Mouse (Mus musculus) urinary bladder, postnatal 25 days (tissue): Measurements from ENCODE around the gene Cntnap5c.

Experiments used
- DNase-seq: peaks from one replicate; pipeline ENCODE4 v3.0.0; 2022; ENCODE audit warnings: low spot score

The Cntnap5c gene

DNA sequence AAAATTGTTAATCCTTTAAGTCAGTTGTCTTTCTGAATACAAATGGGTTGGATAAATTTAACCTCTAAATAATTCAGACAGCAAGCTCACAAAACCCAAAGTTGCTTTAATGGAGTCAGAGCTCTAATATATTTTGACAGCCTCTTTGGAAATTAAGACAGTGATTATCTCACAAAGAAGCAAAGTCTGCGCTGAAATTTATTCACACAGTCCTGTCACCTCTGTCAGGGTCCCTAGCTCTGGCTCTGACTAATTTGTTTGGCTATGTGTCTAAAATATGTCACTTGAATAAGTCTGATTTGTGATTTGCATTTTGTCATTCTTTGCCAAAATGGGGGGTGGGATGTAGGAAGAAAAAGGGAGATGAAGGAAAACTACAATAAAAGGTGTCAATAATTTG, 234.0 kb downstream of the Cntnap5c start:
- DNase-seq: no peak

DNA sequence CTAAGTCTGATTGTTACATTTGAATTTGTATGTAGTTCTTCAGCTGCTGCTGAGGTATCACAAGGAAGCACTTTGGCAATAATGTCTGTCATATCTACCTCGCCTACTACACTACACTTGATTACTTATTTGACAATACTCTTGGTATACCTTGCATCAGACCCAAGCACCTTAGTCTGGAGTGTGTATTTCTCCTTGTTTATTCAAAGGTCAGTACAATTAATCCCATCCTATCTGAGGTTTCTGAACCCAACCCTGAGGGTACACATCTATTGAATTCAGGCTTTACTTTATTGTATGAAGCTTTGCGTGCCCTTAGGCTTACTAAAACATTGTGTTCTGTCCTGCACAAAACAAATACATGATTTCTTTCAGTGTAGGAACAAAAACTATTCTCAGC, 235.1 kb downstream of the Cntnap5c start:
- DNase-seq: no peak

DNA sequence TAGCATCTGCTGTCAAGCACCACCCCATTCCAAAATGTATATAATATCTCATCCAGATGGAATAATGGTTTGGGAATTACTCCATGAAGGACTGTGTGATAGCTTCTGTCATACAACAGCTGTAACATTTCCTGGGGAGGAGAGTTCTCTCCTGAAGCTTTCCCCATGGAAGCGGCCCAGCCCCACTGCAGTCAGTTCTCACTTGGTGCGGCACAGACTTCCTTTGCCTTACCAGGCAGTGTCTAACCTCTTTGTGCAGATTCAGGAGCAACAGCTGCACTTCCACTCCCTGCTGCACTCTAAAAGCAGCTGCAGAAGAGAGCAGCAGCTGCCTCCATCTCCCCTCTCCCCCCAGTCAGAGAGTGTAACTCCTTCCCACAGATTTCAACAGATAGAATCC, 271.8 kb downstream of the Cntnap5c start:
- no peak for DNase-seq

DNA sequence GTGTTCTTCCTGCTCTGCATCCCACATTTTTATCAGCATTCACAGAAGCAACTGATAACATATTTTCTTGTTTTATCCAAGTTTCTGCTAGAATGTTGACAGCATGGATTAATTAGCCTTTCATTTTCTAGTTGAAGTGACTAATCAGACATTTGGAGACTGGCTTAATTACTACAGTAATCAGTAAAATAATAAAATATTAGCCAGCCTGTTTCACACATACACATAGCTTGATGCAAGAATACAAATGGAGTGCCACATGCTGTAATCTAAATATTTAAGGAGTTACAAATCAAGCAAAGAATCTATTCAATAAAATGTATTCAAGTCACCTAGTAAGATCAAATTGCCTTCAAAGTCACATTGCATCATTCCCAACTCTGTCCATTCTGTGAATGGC, 275.8 kb downstream of the Cntnap5c start:
- no peak for DNase-seq

DNA sequence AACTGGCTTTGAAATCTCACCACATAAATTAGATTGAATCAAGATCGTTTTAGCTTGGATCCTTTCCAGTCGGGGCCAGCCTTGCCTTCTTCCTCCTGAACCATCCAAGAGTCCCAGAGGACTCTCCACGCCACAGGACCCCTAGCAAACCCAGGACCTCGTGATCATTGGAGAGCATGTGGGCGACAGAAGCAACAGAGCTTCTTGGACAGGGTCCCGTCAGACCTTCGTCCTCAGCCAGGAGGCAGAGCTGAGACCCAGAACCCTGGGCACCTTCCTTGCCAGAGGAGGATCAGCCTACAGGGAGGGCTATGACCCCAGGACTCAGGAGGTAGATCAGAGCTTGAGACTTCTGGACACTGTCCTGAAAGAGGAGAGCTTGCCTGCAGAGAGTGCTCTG, 300.5 kb downstream of the Cntnap5c start:
- no peak for DNase-seq

DNA sequence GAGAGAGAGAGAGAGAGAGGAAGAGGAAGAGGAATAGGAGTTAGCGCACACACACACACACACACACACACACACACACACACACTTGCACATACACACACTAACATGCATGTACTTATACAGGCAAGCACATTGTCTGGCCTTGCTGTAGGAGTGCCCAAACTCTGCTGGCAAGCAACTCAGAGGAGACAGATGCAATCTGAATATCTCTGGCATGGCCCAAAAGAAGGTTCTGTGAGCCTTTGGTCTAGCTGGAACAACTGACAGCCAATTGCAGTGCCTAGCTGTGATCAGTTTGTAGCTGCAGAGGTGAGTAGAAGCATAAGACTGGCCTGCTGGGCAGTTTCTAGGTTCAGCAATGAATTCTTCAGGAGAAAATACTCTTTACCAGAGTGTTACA, 313.3 kb downstream of the Cntnap5c start:
- DNase-seq: no peak

DNA sequence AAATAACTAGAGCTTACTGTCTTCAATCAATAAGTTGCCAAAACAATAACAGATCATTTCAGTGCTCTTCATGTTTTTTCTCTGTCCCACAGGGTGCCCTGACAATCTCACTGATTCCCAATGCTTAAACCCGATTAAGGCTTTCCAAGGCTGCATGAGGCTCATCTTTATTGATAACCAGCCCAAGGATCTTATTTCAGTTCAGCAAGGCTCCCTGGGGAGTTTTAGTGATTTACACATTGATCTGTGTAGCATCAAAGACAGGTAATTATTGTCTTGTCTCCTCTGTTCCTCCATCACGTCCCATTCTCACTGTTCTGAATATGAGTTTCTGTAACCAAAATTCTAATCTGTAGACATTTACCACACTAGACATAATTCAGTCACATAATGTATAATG, 335.1 kb downstream of the Cntnap5c start:
- DNase-seq: no peak

DNA sequence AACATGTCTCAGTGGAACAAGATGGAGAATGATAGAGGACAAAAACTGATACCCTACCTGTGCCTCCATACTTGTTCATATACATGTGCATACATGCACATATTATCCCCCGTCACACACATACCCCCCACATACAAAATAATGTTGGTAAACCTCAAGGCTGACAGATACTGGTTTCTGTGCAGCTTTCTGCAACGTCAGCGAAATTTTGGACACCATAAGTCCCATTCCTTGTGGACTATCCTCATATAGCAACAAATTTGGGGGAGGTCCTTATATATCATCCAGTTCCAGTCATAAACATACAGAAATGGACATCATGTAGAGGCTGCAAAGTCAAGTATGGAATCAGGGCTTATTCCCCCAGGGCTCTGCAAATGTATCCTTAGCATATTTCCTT, 338.5 kb downstream of the Cntnap5c start:
- no peak for DNase-seq

DNA sequence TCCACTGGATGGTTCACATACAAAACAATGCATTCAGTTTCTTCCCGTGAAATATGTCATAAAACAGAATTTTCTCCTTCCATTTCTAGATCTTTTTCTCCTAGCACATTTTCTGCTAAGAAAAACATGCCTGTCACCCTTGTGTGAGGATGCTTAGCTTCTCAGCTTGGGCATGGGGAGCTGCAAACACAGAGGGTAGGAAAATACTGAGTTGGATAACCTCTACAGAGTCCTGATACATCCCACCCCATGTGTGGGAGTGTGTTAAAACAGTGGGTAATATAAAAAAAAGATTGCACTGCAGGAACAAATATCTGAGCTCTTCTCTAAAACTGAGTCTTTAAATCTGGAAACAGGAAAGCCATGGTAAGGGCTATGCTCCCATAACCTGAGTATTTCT, 339.0 kb downstream of the Cntnap5c start:
- no peak for DNase-seq

DNA sequence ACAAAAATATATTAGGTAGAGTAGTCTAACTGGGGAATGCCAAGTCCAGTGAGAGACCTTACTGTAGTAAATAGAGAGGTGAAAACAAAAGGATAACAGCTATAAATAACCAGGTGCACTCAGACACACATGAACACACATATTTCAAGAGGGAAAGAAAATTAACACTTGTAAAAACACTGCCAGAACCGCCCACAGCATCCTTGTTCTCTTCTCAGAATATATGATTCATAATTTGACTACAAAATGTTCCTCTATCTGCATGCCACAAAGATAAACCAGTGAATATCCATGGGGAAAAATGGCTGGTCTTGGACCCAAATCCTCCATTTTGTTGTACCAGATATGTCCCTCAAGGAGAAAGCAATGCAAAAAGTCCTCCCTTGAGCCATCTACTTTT, 417.8 kb downstream of the Cntnap5c start:
- DNase-seq: no peak

DNA sequence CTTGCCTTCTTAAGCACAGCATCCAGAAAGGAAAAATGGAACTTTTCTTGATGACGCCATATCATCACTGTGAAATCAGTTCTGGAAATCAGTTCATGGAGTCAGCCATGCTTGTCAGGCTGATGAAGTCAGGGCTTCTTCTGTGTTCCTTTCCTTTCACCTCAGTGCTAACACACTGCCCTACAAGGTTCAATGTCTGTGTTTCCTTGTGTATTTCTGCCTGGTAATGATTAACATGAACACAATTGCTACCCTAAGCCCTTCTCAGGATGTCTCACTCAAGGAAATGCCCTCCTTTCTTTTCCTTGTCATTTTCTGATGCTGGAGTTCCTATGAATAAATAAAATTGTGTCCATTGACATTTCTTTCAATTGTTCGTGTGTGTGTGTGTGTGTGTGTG, 431.8 kb downstream of the Cntnap5c start:
- DNase-seq: no peak

DNA sequence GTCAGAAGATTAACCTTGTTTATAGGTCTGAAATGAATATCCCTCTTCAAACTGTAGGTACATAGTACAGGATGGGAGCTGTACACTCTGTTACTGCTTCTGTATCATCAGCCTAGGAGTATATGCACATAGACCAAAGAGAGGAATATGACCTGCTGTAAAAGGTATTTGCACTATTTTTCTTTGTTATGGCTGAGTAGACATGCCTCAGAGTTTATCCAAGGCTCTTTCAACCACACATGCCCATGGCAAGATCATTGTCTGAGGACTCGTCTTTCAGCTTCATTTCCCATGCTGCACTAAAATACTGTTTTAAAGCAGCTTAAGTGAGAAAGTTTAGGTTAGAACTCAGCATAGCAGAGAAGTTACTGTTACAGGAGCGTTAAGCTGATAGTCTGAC, 498.7 kb downstream of the Cntnap5c start:
- DNase-seq: no peak

DNA sequence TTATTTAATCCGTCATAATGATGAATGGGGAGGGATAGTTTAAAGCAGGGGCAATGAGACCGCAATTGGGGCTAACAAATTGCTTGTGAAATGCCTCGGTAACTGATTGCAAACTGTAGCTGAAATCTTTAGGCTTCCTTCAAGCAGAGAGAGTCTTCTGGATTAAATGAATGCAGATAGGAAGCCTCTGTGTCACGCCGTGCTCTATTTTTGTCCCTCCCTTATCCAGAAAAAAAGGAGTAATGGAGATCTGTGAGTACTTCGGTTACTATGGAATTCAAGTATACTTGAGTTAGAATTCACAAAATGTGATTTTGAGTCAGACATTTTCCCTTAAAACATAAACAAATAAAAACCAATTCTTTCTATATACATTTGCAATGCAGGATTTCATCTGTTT, 581.9 kb downstream of the Cntnap5c start:
- DNase-seq: no peak

DNA sequence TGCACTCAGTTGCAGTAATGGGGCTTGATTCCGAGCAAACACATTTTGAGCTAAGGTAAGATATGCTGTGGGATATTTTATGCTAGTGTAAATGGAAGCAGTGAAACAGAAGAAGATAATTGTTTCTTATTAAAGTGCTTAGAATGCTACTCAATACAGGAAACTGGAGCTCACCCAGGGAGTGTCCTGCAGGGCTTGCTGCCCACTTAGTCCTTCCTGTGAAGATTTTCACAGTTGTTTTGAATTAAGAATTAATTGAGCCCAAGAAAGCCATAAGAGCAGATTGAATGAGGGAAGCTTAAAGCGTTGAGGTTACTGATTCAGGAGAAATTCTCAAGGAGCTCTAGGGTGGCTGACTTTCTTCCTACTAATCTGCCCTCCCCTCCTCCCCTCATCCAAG, 586.9 kb downstream of the Cntnap5c start:
- DNase-seq: no peak

DNA sequence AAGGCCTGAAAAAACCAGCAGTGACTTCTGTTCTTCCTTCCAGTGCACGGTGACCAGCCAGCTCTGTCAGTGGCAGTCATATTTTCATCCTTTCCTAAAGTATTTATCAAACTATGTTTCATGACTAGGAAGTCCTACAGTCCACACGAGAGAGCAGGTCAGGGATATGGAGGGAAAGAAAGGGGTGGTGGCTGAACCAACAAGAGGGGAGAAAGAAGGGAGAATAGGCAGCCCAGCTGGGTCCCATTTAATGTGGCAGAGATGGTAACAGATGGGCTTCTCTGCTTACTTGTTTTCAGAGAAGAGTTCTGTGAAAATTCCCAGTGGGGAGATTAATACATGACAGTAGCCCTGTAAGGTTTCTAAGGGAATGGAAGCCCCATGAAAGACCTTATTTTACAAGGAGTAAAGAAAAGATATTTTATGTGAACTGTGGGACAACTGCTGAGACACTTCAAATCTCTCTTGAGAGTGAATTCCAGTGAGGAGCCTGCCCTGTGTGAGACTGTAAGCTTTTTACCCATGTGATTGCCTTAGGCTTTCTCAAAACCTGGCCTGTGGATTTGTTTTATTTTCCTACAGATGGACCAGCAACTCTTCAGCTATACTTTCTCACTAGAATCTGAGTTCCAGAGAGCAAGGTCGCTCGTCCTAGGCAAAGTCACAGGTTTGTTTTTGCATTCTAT, 594.4 kb downstream of the Cntnap5c start:
- no peak for DNase-seq

DNA sequence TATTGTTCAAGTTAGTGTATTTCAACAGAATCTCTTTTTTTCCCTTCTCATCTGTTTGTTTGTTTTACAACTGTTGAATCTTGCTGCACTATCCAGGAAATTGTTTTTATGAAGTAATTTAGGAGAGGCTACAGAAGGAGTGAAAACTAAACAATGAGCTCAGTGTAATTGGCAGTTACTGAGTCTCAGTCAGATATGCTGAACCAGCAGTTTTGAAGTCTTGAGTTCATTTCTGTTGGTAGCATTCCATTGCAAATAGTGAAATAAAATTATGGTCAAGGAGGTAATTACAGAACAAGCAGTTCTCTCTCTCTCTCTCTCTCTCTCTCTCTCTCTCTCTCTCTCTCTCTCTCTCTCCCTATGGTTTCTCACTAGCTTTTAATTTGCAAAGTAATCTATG, 600.7 kb downstream of the Cntnap5c start:
- DNase-seq: no peak

DNA sequence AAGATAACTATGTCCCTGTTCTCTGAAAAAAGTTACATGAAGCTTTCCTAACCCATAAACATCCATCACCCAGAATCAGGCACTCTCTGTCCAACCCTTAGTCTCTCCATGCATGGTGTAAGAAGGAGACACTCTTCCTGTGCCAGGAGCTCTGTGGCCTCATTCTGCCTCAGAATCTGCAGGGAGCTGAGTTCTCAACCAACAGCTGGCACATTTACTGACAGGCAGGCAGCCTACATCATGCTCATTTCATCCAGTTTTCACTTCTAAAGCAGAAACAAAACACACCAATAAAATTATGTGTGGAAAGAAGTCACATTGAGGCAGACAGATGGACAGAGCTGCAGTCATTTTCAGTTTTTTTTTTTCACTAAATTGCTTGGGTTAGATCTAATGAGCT, 638.4 kb downstream of the Cntnap5c start:
- no peak for DNase-seq

DNA sequence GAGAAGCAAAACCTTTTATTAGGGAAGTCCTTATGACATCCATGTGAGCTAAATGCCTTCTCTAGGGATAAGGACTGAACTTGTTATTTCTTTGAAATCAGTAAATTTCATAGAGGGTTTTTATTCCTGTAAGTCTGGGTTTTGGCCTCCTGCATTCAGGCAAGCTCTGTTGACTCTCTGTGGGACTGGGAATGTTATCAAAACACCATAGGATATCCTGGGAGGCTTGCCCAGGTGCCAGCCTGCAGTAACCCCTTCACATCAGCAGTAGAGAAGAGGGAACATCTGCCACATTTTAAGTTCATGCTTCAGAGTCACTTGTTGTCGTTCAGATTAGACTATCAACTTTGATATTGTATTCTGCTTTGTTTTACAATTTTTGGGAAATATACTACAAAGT, 639.4 kb downstream of the Cntnap5c start:
- no peak for DNase-seq

DNA sequence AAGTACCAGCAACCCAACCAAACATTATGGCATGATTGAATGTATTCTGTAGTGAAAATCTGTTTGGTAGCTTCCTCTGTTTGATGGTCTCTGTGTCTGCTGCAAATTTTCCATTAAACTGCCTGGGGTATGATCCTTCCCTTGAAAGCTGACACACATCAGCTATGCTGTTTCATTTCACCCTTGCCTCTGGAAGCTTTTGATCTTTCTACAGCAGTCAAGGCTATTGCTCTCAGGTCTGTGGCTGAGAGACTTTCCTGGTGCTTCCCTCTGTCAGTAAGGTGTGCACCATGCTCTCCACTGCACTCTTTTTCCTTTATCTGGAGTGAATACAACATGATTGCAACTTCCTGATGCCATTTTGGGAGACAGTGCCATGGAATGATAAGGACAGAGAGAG, 668.1 kb downstream of the Cntnap5c start:
- no peak for DNase-seq
